Mouse (Mus musculus) small intestine, adult 2 months (tissue): ENCODE measurements around the gene Cracr2a. TPM values are rescaled to one million over a fixed set of nuclear protein-coding genes. Genes with fewer than 3 reads are reported as not detected.
A peak's percentile ranks its signal among the peaks of the same experiment; 100 is the strongest.

Experiments
- H3K27ac ChIP-seq: fragments of 200-500 bp; 2 replicates; pipeline ENCODE4 v1.5.1; 2012; ENCODE audit warnings: low read depth, low read length, control low read depth, inconsistent platforms; ENCODE audit not compliant: insufficient read depth
- H3K27me3 ChIP-seq: fragments of 200-500 bp; 2 replicates; pipeline ENCODE4 v1.6.1; 2012; ENCODE audit warnings: mild to moderate bottlenecking, moderate library complexity, low read length, inconsistent platforms; ENCODE audit not compliant: control insufficient read depth, insufficient read depth
- H3K36me3 ChIP-seq: fragments of 200-500 bp; 2 replicates; pipeline ENCODE4 v1.6.1; 2012; ENCODE audit warnings: mild to moderate bottlenecking, low read length, control low read depth, inconsistent platforms; ENCODE audit not compliant: control insufficient read depth, insufficient read depth
- H3K4me1 ChIP-seq: fragments of 200-500 bp; 2 replicates; pipeline ENCODE4 v1.6.1; 2012; ENCODE audit warnings: low read length, inconsistent platforms, mixed read lengths; ENCODE audit not compliant: control insufficient read depth, insufficient read depth, insufficient read length
- H3K4me3 ChIP-seq: fragments of 200-500 bp; 2 replicates; pipeline ENCODE4 v1.5.1; 2012; ENCODE audit warnings: low read depth, mild to moderate bottlenecking, control low read depth, inconsistent platforms, low read length, moderate library complexity
- CTCF ChIP-seq: fragments of 200-500 bp; IDR thresholded peaks from 2 replicates; pipeline ENCODE4 v1.5.1; 2012; ENCODE audit warnings: low read depth, mild to moderate bottlenecking, control low read depth, inconsistent platforms, low read length, moderate library complexity, mixed read lengths; ENCODE audit not compliant: insufficient replicate concordance, insufficient read length; ENCODE audit errors: extremely low read depth
- POLR2A ChIP-seq: fragments of 200-500 bp; IDR thresholded peaks from 2 replicates; pipeline ENCODE4 v1.6.1; 2012; ENCODE audit warnings: low read depth, mild to moderate bottlenecking, control low read depth, inconsistent platforms, low read length, moderate library complexity
- whole genome bisulfite sequencing: fragments of 180-500 bp; shearing (Covaris S2); methylation state at CpG from one replicate; pipeline ENCODE4 v1.1.7; 2018; 5-methylcytosine and 5-hydroxymethylcytosine counted together
- polyA plus RNA-seq: library from polyadenylated mRNA; depleted of rRNA; stranded (reverse); fragments of >200 nt; gene quantifications from 2 replicates; pipeline ENCODE4 v1.2.3, GENCODE M21; 2012

Gene Cracr2a
- polyA plus RNA-seq, 1 experiment, result 7.0 TPM

- H3K36me3 ChIP-seq, result no peaks in the 10 kb centered on the region
- no peaks in the 10 kb centered on the region for H3K27me3 ChIP-seq
- H3K27ac ChIP-seq, result peak overlapping the region; percentile 40
- no peak for TF ChIP-seq CTCF
- TF ChIP-seq POLR2A, result no peak
- H3K4me3 ChIP-seq, result no peak overlapping the region
- peaks cover 20% of the 10 kb centered on the region for H3K4me1 ChIP-seq
- 73% methylated on average over 7 of the region's 7 CpGs for WGBS
These were observed 5.0 kb downstream of the Cracr2a start for GRCm38 (mm10) chr6:127565951-127566732.

- Histone ChIP-seq H3K27ac (peak overlapping the region; percentile 62), H3K27me3 (no peaks in the 10 kb centered on the region)
These were observed 10.9 kb downstream of the Cracr2a start for GRCm38 (mm10) chr6:127571849-127572550.

GRCm38 (mm10) chr6:127573779-127574463, 12.8 kb downstream of the Cracr2a start:
- TF ChIP-seq CTCF (no peak), POLR2A (no peak)
- Histone ChIP-seq H3K27me3 (no peaks in the 10 kb centered on the region), H3K4me1 (peaks cover 19% of the 10 kb centered on the region; the same call in 1 of the 2 replicates), H3K4me3 (no peak overlapping the region), H3K36me3 (no peaks in the 10 kb centered on the region), H3K27ac (no peak overlapping the region)
- WGBS, result 55% methylated on average over 11 of the region's 11 CpGs

More at GRCm38 (mm10) chr6:127571849-127572550, 10.9 kb downstream of the Cracr2a start:
- WGBS, result 29% methylated on average over 8 of the region's 8 CpGs
- no peak overlapping the region for H3K4me3 ChIP-seq
- TF ChIP-seq POLR2A (no peak), CTCF (no peak)
- peaks cover 19% of the 10 kb centered on the region; the same call in 1 of the 2 replicates for H3K4me1 ChIP-seq
- H3K36me3 ChIP-seq, result no peaks in the 10 kb centered on the region

- no peak for TF ChIP-seq POLR2A
- TF ChIP-seq CTCF, result no peak
- WGBS, result 87% methylated on average over 2 of the region's 2 CpGs
- no peak overlapping the region for H3K4me3 ChIP-seq
These were observed 14.1 kb downstream of the Cracr2a start for GRCm38 (mm10) chr6:127575194-127575593.

GRCm38 (mm10) chr6:127577688-127578087, 16.6 kb downstream of the Cracr2a start:
- WGBS, result 78% methylated on average over 4 of the region's 4 CpGs
- Histone ChIP-seq H3K27me3 (no peaks in the 10 kb centered on the region), H3K4me1 (peaks cover 4% of the 10 kb centered on the region; the same call in 1 of the 2 replicates), H3K36me3 (no peaks in the 10 kb centered on the region), H3K27ac (peak overlapping the region; percentile 57), H3K4me3 (no peak overlapping the region)
- TF ChIP-seq POLR2A (no peak), CTCF (no peak)

More at GRCm38 (mm10) chr6:127575194-127575593, 14.1 kb downstream of the Cracr2a start:
- H3K36me3 ChIP-seq, result no peaks in the 10 kb centered on the region
- no peaks in the 10 kb centered on the region for H3K27me3 ChIP-seq
- peaks cover 19% of the 10 kb centered on the region; the same call in 1 of the 2 replicates for H3K4me1 ChIP-seq
- no peak overlapping the region for H3K27ac ChIP-seq

- H3K36me3 ChIP-seq, result no peaks in the 10 kb centered on the region
- peak overlapping the region; percentile 57 for H3K27ac ChIP-seq
- H3K4me3 ChIP-seq, result peak overlapping the region; percentile 32; the same call in 1 of the 2 replicates
- peaks cover 3% of the 10 kb centered on the region; the same call in 1 of the 2 replicates for H3K4me1 ChIP-seq
- H3K27me3 ChIP-seq, result no peaks in the 10 kb centered on the region
- no peak for TF ChIP-seq CTCF
- TF ChIP-seq POLR2A, result no peak
- WGBS, result 83% methylated on average over 7 of the region's 7 CpGs
These were observed 17.2 kb downstream of the Cracr2a start for GRCm38 (mm10) chr6:127578316-127578715.

- H3K36me3 ChIP-seq, result no peaks in the 10 kb centered on the region
- TF ChIP-seq CTCF (no peak), POLR2A (no peak)
- H3K4me3 ChIP-seq, result no peak overlapping the region
- peak overlapping the region; percentile 57; the same call in 1 of the 2 replicates for H3K27ac ChIP-seq
- H3K27me3 ChIP-seq, result no peaks in the 10 kb centered on the region
- WGBS, result 86% methylated on average over 5 of the region's 5 CpGs
- H3K4me1 ChIP-seq, result no peaks in the 10 kb centered on the region
These were observed 17.7 kb downstream of the Cracr2a start for GRCm38 (mm10) chr6:127578810-127579209.
